Mouse (Mus musculus) heart, postnatal 0 days (tissue): Measurements from ENCODE around the gene Hes7.

Experiments used
- CTCF ChIP-seq: IDR thresholded peaks from 2 replicates; pipeline ENCODE4 v1.5.1; 2016; ENCODE audit warnings: antibody characterized with exemption, control low read depth, low read depth
- EP300 ChIP-seq: IDR thresholded peaks from 2 replicates; pipeline ENCODE4 v1.6.1; 2016; ENCODE audit warnings: antibody characterized with exemption, low read depth

GRCm38 (mm10) chr11:69117737-69118695 is 2.2 kb upstream of the Hes7 start:
- no peak for TF ChIP-seq CTCF
- no peak for TF ChIP-seq EP300
